Mouse (Mus musculus) neural tube, embryonic 14.5 days (tissue): ENCODE results near the gene Gm17349. TPM values are rescaled to one million over a fixed set of nuclear protein-coding genes. Genes with fewer than 3 reads are reported as not detected.
"Not testable (repeated sequence)": the region's sequence is repeated elsewhere in the genome, so short reads cannot be mapped to it uniquely, and the experiment has no call there.

Experiments
- ATAC-seq: fragments of 200-750 bp; cut with Nextera tagmentation; 2 replicates; pipeline ENCODE4 v1.8.0; 2017; ENCODE audit warnings: low read depth, mild to moderate bottlenecking, moderate TSS enrichment, moderate library complexity
- H3K27ac ChIP-seq: fragments of 300-500 bp; sonication (generic); 2 replicates; pipeline ENCODE4 v1.5.1; 2014; ENCODE audit warnings: low read depth, mild to moderate bottlenecking, control low read depth, low read length, moderate library complexity, mixed read lengths
- H3K27me3 ChIP-seq: fragments of 300-500 bp; sonication (generic); 2 replicates; pipeline ENCODE4 v1.6.1; 2014; ENCODE audit warnings: low read length; ENCODE audit not compliant: control insufficient read depth, insufficient read depth
- H3K36me3 ChIP-seq: fragments of 300-500 bp; sonication (generic); 2 replicates; pipeline ENCODE4 v1.6.1; 2014; ENCODE audit warnings: low read length, mixed read lengths; ENCODE audit not compliant: control insufficient read depth, insufficient read depth
- H3K4me1 ChIP-seq: fragments of 300-500 bp; sonication (generic); 2 replicates; pipeline ENCODE4 v1.6.1; 2014; ENCODE audit warnings: low read length; ENCODE audit not compliant: control insufficient read depth, insufficient read depth
- H3K4me2 ChIP-seq: fragments of 300-500 bp; sonication (generic); 2 replicates; pipeline ENCODE4 v1.6.1; 2014; ENCODE audit warnings: mild to moderate bottlenecking, low read depth, low read length, control low read depth
- H3K4me3 ChIP-seq: fragments of 300-500 bp; sonication (generic); 2 replicates; pipeline ENCODE4 v1.5.1; 2014; ENCODE audit warnings: low read depth, low read length, control low read depth, mixed read lengths
- H3K9ac ChIP-seq: fragments of 300-500 bp; sonication (generic); replicated peaks from 2 replicates; pipeline ENCODE4 v1.6.1; 2014; ENCODE audit warnings: low read depth, mild to moderate bottlenecking, control low read depth, low read length, mixed read lengths
- H3K9me3 ChIP-seq: fragments of 300-500 bp; sonication (generic); 2 replicates; pipeline ENCODE4 v1.6.1; 2016; ENCODE audit warnings: low read length; ENCODE audit not compliant: control insufficient read depth
- WGBS: fragments of 180-500 bp; shearing (Covaris S2); extraction: QIAGEN DNeasy Blood & Tissue Kit; methylation state at CpG from one replicate; pipeline ENCODE4 v1.1.7; 2014; 5-methylcytosine and 5-hydroxymethylcytosine counted together
- polyA plus RNA-seq: library from polyadenylated mRNA; unstranded; fragments of >200 nt; fragmentation: Nextera tagmentation; extraction: Ambion mirVana; gene quantifications from 2 replicates; pipeline ENCODE4 v1.2.1, GENCODE M21; 2014

Gene Gm17349
- polyA plus RNA-seq, 1 experiment from 2014 or later = not detected

DNA sequence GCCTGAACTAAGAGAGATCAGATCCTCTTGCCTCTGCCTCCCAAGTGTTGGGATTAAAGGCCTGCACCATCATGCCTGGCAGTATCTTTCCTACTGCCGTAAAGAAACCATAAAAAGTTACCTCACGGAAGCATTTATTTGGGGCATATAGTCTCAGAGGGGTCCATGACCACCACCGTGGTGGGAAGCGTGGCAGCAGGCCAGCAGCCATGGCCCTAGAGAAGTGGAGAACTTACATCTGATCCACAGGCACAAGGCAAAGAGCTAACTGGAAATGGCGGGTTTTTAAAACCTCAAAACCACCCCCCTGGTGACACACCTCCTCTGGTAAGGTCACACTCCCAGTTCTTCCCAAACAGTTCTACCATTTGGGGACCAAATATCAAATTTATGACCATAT, 22.9 kb upstream of the Gm17349 start:
- no peak overlapping the region for H3K9ac ChIP-seq
- no peak for ATAC-seq
- no peak overlapping the region for H3K4me3 ChIP-seq
- H3K27ac ChIP-seq = no peak overlapping the region
- H3K36me3 ChIP-seq = peaks cover 11% of the 10 kb centered on the region; the same call in 1 of the 2 replicates
- H3K4me1 ChIP-seq = peaks cover 13% of the 10 kb centered on the region
- H3K27me3 ChIP-seq = no peaks in the 10 kb centered on the region
- 95% methylated on average over 5 of the region's 5 CpGs for WGBS
- no peaks in the 10 kb centered on the region for H3K9me3 ChIP-seq
- no peak overlapping the region for H3K4me2 ChIP-seq

DNA sequence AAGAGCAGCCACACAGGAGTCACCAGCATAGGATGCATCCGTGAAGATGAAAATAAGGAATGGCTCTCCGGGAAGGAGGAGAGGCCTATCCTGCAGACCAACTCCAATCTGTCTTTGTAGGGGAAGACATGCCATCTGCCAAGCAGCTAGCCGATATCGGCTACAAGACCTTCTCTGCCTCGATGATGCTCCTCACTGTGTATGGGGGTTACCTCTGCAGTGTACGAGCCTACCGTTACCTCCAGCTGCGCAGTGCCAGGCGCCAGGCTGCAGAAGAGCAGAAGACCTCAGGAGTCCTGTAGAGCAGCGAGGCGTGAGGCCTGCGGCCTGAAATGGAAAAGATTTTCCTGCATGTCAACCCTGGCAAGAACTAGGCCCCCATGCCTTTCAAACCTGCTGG, 22.2 kb upstream of the Gm17349 start:
- 94% methylated on average over 12 of the region's 12 CpGs for WGBS
- Histone ChIP-seq H3K4me3 (no peak overlapping the region), H3K36me3 (peaks cover 12% of the 10 kb centered on the region; the same call in 1 of the 2 replicates), H3K4me2 (no peak overlapping the region), H3K9ac (no peak overlapping the region), H3K27ac (no peak overlapping the region), H3K4me1 (peaks cover 13% of the 10 kb centered on the region), H3K9me3 (no peaks in the 10 kb centered on the region), H3K27me3 (no peaks in the 10 kb centered on the region)
- ATAC-seq = no peak

DNA sequence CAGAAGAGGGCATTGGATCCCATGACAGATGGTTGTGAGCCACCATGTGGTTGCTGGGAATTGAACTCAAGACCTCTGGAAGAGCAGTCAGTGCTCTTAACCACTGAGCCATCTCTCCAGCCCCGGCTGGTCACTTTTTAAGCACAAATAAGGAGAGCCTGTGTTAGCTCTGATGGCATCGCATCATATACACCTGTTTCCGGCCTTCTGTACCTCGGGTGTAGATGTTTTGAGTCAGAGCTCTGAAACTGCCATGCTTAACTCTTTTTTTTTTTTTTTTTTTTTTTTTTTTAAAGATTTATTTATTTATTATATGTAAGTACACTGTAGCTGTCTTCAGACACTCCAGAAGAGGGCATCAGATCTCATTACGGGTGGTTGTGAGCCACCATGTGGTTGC, 21.7 kb upstream of the Gm17349 start:
- ATAC-seq = not testable (repeated sequence)

DNA sequence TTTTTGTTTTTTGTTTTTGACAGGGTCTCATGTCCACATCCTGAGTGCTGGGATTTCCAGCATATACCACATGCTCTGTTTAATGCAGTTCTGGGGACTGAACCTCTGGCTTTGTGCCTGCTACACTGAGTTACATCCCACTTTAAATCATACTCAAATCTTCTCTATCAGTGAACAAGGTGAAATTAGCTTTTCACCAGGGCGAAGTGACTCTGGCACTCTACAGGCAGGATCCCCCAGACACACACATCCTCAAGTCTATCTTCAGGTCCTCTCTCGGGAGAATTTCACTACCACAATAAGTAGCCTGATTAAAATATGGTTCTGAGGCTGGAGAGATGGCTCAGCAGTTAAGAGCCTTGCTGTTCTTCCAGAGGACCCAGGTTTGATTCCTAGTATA, 21.3 kb upstream of the Gm17349 start:
- Histone ChIP-seq H3K36me3 (peaks cover 15% of the 10 kb centered on the region; the same call in 1 of the 2 replicates), H3K4me2 (peak overlapping the region; percentile 80), H3K9ac (peak overlapping the region; percentile 91), H3K27me3 (no peaks in the 10 kb centered on the region), H3K4me3 (peak overlapping the region; percentile 89), H3K4me1 (peaks cover 13% of the 10 kb centered on the region), H3K9me3 (no peaks in the 10 kb centered on the region), H3K27ac (no peak overlapping the region)
- no peak for ATAC-seq
- WGBS = 81% methylated on average over 2 of the region's 2 CpGs

More for the DNA sequence above, 21.7 kb upstream of the Gm17349 start:
- Histone ChIP-seq H3K4me1 (peaks cover 13% of the 10 kb centered on the region), H3K36me3 (peaks cover 15% of the 10 kb centered on the region; the same call in 1 of the 2 replicates)
- H3K9ac ChIP-seq, H3K27ac ChIP-seq, H3K4me3 ChIP-seq, H3K27me3 ChIP-seq, H3K9me3 ChIP-seq, H3K4me2 ChIP-seq: not testable (repeated sequence)
- 94% methylated on average over 4 of the region's 5 CpGs for WGBS

DNA sequence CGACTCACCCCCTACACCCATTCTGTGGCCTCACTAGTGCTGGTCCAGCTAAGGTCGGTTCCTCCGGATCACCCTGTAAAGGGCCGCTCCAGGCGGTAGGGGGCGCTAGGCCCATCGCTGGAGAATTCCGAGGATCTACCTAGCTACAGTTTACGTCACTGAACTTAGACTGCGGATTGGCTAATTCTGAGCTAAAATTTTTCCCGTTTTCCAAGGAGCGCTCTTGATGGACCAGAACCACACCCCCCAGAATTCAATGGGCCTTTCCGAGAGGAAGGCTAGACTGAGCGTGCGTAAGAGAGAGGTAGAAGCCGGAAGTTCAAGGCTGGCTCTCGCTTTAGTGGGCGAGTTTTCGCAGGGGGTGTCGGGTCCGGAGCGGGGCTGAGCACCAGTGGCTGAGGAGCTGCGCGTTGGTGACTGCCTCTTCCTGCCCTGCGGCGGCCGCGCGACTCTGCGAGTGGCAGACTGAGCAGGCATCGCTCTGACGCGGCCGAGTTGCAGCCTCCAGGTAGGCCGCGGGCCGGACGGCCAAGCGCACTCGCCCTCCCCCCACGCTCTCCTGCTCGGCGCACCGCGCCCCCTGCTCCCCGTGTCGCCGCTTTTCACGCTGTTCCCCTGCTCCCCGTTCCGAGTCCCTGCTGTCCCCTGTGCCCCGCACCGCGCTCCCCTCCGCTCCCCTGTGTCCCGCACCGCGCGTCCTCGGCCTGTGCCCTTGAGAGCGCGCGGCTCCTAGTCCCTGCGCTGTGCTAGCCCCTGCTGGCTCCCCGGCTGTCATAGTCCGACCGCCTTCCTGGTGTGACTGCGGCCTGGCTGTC, 20.3 kb upstream of the Gm17349 start, which contains the start of gene Cox14:
Cox14 (plus strand) TSS at position 278 of the 815 bp plus-strand sequence.
- WGBS = under 1% methylated on average over 49 of the region's 68 CpGs
- Histone ChIP-seq H3K4me3 (peak within 1 kb of the TSS; percentile 89), H3K4me1 (peaks cover 13% of the 10 kb centered on the region), H3K27ac (peak within 1 kb of the TSS; percentile 89), H3K27me3 (no peaks in the 10 kb centered on the region), H3K9me3 (no peaks in the 10 kb centered on the region), H3K9ac (peak within 1 kb of the TSS; percentile 91), H3K4me2 (peak within 1 kb of the TSS; percentile 80), H3K36me3 (peaks cover 21% of the 10 kb centered on the region)
- ATAC-seq = peak; percentile 95

DNA sequence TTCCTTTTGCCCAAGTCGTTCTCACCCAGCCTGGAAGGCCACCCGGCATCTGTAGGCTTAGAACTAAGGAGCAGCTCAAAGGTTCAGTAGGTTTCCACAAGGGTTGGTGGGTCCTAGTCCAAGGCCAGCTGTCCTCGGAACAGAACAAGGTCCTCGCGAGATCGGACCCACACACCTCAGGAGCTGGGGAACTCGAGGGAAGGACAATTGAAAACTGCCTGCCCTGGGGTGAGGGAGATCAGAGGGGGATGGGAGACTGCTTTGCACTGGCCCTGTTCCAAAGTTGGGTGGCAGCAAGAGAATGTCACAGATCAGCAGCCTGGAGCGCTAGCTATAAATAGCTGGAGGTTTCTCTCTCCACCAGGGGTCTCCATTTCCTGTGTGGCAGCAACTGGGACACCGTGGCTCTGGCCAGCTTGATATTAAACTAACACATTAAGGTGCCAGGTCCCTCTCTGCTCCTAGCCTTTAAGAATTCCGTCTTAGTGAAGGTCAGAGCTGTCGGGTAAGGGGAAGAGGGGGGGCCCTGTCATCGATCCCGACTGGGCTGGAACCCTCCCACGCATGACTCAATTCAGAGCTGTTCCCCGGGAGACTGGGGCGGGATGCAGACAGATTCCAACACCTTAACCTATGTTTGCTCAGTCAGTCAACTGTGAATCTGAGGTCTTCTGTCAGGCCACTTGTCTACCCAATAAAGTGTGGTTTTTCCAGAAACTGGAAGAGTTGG, 19.2 kb upstream of the Gm17349 start:
- whole genome bisulfite sequencing = 10% methylated on average over 16 of the region's 16 CpGs
- peak overlapping the region; percentile 70 for H3K27ac ChIP-seq
- H3K4me1 ChIP-seq = peaks cover 13% of the 10 kb centered on the region
- H3K9me3 ChIP-seq = no peaks in the 10 kb centered on the region
- H3K27me3 ChIP-seq = no peaks in the 10 kb centered on the region
- peaks cover 24% of the 10 kb centered on the region for H3K36me3 ChIP-seq
- H3K4me2 ChIP-seq = peak overlapping the region; percentile 56
- peak overlapping the region; percentile 37 for H3K9ac ChIP-seq
- ATAC-seq = peak; percentile 25; the same call in 1 of the 2 replicates
- H3K4me3 ChIP-seq = peak overlapping the region; percentile 89

DNA sequence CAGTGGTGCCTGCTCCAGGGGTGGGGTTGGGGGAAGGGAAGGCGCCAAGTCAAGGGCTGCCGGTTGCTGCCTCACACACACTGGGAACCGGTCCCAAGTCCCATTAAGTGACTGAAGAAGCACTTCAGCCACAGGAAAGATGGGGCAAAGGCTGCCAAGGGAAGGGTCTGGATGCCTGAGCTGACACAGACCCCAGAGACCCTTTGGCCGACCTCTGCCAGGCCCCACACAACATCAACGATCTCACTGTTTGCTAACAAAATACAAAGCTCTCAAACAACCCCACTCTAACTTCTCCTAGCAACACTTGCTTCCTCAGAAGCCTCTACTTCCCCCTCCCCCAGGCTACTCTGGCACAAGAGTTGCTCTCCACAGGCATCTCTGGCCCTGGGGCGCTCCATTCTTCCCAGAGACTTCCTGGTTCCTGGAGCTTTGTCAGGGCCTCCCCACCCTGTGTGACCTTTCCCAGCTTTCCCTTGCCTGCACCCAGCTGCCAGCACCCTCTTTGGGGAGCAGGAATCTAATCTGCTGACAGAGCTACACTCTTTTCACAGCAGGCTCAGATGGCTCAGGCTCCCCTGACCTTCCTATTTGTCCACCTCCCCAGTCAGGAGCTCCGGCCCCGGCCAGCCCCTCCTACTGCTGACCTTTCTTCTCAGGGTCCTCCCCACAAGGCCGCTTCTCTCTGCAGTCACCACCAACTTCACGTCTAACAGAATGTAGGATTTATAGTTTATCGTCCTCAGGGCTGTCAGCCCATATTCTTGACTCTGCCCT, 18.4 kb upstream of the Gm17349 start:
- H3K4me3 ChIP-seq = no peak overlapping the region
- no peak for ATAC-seq
- H3K9me3 ChIP-seq = no peaks in the 10 kb centered on the region
- 18% methylated on average over 11 of the region's 11 CpGs for WGBS
- H3K4me1 ChIP-seq = peaks cover 13% of the 10 kb centered on the region
- peak overlapping the region; percentile 70 for H3K27ac ChIP-seq
- H3K36me3 ChIP-seq = peaks cover 19% of the 10 kb centered on the region
- no peak overlapping the region for H3K9ac ChIP-seq
- no peaks in the 10 kb centered on the region for H3K27me3 ChIP-seq
- no peak overlapping the region; the same call in 1 of the 2 replicates for H3K4me2 ChIP-seq

DNA sequence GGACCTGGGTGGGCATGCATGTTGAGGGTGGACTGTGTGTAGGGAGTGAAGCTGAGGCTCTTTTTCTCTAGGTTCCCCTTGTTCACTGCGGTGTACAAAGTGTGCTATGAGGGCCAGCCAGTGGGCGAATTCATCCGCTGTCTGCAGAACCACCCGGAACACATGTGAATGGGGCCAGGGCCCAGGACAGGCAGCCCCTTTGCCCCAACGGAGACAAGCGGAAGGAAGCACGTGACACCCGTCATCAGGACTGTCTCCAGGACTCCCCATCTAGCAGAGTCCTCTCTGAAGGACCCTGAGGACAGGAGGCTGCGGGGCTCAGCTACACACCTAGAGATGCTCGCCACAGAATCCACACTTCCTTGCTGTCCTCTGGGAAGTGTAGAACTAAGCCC, 17.8 kb upstream of the Gm17349 start:
- H3K4me3 ChIP-seq = no peak overlapping the region
- H3K27me3 ChIP-seq = no peaks in the 10 kb centered on the region
- 63% methylated on average over 10 of the region's 10 CpGs for WGBS
- peaks cover 13% of the 10 kb centered on the region for H3K4me1 ChIP-seq
- H3K9me3 ChIP-seq = no peaks in the 10 kb centered on the region
- peaks cover 19% of the 10 kb centered on the region for H3K36me3 ChIP-seq
- H3K4me2 ChIP-seq = no peak overlapping the region
- H3K9ac ChIP-seq = no peak overlapping the region
- peak overlapping the region; percentile 55 for H3K27ac ChIP-seq
- ATAC-seq = no peak
